Mouse (Mus musculus) forebrain, embryonic 12.5 days (tissue): ENCODE measurements at regions not wholly inside any gene's neighbourhood (a gene's known extent, or its start where the extent isn't known, plus 50 kb on each side); places are given as distances from the start of the nearest gene placed in this dataset.

Experiments used
- ATAC-seq: fragments of 200-750 bp; cut with Nextera tagmentation; 2 replicates; pipeline ENCODE4 v1.8.0; 2017; ENCODE audit warnings: moderate TSS enrichment; ENCODE audit not compliant: low FRiP score
- H3K27ac ChIP-seq: fragments of 300-500 bp; sonication (generic); 2 replicates; pipeline ENCODE4 v1.5.1; 2016; ENCODE audit warnings: mild to moderate bottlenecking
- H3K27me3 ChIP-seq: fragments of 300-500 bp; sonication (generic); 2 replicates; pipeline ENCODE4 v1.6.1; 2016; ENCODE audit warnings: mild to moderate bottlenecking
- H3K36me3 ChIP-seq: fragments of 300-500 bp; sonication (generic); replicated peaks from 2 replicates; pipeline ENCODE4 v1.6.1; 2016; ENCODE audit warnings: mild to moderate bottlenecking
- H3K4me1 ChIP-seq: fragments of 300-500 bp; sonication (generic); 2 replicates; pipeline ENCODE4 v1.6.1; 2016
- H3K4me2 ChIP-seq: fragments of 300-500 bp; sonication (generic); 2 replicates; pipeline ENCODE4 v1.6.1; 2016; ENCODE audit warnings: mild to moderate bottlenecking, moderate library complexity
- H3K4me3 ChIP-seq: fragments of 300-500 bp; sonication (generic); replicated peaks from 2 replicates; pipeline ENCODE4 v1.5.1; 2016; ENCODE audit warnings: mild to moderate bottlenecking
- H3K9ac ChIP-seq: fragments of 300-500 bp; sonication (generic); 2 replicates; pipeline ENCODE4 v1.6.1; 2016; ENCODE audit warnings: mild to moderate bottlenecking
- H3K9me3 ChIP-seq: fragments of 300-500 bp; sonication (generic); 2 replicates; pipeline ENCODE4 v1.6.1; 2016
- WGBS: fragments of 180-500 bp; shearing (Covaris S2); methylation state at CpG from one replicate; pipeline ENCODE4 v1.1.7; 2016; 5-methylcytosine and 5-hydroxymethylcytosine counted together

DNA sequence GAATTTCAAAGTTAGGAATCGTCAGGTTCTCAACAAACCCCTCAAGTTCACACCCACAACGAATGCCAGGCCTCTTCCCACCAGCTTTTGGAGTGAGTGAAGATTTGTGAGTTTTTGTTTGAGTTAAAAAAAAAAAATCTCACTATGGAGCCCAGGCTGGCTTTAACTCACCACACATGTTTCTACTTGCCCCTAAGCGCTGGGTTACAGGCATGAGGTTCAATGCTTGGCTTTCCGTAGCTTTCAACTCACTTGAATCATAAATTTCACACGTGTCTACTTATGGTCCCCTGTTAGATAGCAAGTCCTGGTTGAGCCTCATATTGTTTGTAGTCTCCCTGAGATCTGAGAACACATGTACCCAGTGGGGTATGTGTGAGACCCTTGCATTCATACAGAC lies 122.8 kb upstream of the Efna5 start:
- H3K4me3 ChIP-seq: no peak overlapping the region
- no peak overlapping the region for H3K4me2 ChIP-seq
- 87% methylated on average over 5 of the region's 5 CpGs for WGBS
- ATAC-seq: no peak
- no peaks in the 10 kb centered on the region for H3K36me3 ChIP-seq
- peaks cover 24% of the 10 kb centered on the region for H3K4me1 ChIP-seq
- no peaks in the 10 kb centered on the region for H3K9me3 ChIP-seq
- no peaks in the 10 kb centered on the region; the same call in 1 of the 2 replicates for H3K27me3 ChIP-seq
- no peak overlapping the region for H3K9ac ChIP-seq
- no peak overlapping the region for H3K27ac ChIP-seq

DNA sequence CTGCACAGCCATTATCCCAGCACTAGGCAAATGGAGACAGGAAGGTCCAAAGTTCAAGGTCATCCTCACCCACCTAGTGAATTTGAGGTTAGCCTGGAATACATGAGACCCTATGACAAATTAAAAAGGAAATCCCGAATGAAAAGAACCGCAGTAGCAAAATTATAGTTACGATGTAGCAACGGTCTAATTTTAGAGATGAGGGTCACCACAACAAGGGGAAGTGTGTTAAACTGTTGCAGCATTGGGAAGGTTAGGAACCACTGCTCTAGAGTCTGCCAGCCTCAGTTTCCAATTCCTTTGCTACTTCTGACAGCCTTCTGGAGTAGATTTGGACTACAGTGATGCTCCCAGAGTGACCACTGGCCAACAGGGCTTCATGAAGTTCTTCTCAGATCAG lies 121.6 kb upstream of the Efna5 start:
- peaks cover 15% of the 10 kb centered on the region for H3K4me1 ChIP-seq
- no peaks in the 10 kb centered on the region for H3K36me3 ChIP-seq
- no peaks in the 10 kb centered on the region; the same call in 1 of the 2 replicates for H3K27me3 ChIP-seq
- no peak overlapping the region for H3K4me2 ChIP-seq
- no peak for ATAC-seq
- no peak overlapping the region for H3K9ac ChIP-seq
- H3K9me3 ChIP-seq: no peaks in the 10 kb centered on the region
- 94% methylated on average over 4 of the region's 4 CpGs for WGBS
- no peak overlapping the region for H3K27ac ChIP-seq
- H3K4me3 ChIP-seq: no peak overlapping the region

DNA sequence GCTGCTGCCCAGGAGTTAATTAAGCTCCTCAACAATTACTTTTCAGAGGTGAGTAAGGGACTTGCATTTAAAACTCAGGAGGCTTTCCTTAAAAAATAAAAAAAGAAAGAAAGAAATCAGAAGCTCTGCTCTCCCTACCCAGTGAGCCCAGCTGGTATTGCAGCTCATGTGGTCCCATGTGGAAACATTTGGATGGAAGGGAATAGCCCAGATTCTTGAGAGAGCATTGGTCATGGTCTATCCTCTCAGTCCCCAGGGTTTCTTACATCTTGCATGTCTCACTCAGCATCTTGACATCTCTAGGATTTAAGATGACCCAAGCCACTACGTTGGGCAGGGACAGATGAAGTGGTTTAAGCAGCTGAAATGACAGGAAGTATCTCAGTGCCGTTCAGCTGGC lies 120.8 kb upstream of the Efna5 start:
- peaks cover 13% of the 10 kb centered on the region; the same call in 1 of the 2 replicates for H3K4me1 ChIP-seq
- 71% methylated on average over 2 of the region's 2 CpGs for WGBS
- H3K9ac ChIP-seq: no peak overlapping the region
- H3K9me3 ChIP-seq: no peaks in the 10 kb centered on the region
- no peaks in the 10 kb centered on the region for H3K36me3 ChIP-seq
- ATAC-seq: no peak
- H3K4me2 ChIP-seq: no peak overlapping the region
- no peaks in the 10 kb centered on the region; the same call in 1 of the 2 replicates for H3K27me3 ChIP-seq
- no peak overlapping the region for H3K4me3 ChIP-seq
- H3K27ac ChIP-seq: no peak overlapping the region

DNA sequence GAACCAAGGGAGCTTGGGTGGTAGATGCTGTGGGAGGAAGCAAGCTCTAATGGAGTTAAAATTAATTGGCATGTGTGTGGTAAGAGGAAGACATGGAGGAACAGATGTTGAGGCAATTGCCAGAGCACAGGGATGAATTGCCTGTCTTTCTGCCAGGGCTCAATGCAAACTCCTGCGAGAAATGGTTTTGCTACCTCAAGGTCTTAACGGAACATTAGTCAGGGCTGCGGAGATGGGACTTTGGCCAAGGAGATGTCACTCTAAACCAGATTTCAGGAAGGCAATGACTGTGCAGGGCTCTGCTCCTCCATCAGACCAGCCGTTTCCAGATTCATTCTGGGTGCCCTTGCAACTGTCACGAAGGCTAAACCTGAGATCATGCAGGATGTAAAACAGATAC lies 116.6 kb upstream of the Efna5 start:
- no peak overlapping the region for H3K4me2 ChIP-seq
- 97% methylated on average over 5 of the region's 5 CpGs for whole genome bisulfite sequencing
- no peak overlapping the region for H3K4me3 ChIP-seq
- H3K9ac ChIP-seq: no peak overlapping the region
- H3K9me3 ChIP-seq: no peaks in the 10 kb centered on the region
- H3K4me1 ChIP-seq: peaks cover 6% of the 10 kb centered on the region; the same call in 1 of the 2 replicates
- ATAC-seq: no peak
- no peaks in the 10 kb centered on the region for H3K27me3 ChIP-seq
- H3K27ac ChIP-seq: no peak overlapping the region
- no peaks in the 10 kb centered on the region for H3K36me3 ChIP-seq

DNA sequence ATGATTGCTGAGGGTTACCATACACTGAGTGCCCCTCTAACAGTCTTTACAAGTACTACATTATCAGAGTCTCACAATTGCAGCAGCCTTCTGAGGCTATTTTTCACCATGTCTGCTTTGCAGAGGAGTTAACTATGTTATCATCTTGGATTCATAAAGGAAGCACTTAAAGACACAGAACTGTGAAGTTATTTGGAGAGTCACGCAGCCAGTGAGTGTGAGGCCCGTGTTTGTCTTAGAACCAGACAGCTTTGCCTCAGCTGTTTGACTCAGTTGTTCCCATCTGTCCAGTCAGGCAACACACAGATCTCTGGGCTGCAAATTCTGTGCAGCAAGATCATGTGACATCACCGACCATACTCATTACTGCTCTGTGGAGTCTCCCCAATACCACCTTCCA lies 114.2 kb upstream of the Efna5 start:
- no peaks in the 10 kb centered on the region for H3K9me3 ChIP-seq
- no peak overlapping the region for H3K27ac ChIP-seq
- H3K27me3 ChIP-seq: no peaks in the 10 kb centered on the region
- no peaks in the 10 kb centered on the region for H3K36me3 ChIP-seq
- no peak overlapping the region for H3K4me2 ChIP-seq
- no peak for ATAC-seq
- no peak overlapping the region for H3K9ac ChIP-seq
- H3K4me1 ChIP-seq: peaks cover 6% of the 10 kb centered on the region; the same call in 1 of the 2 replicates
- WGBS: 92% methylated on average over 3 of the region's 3 CpGs
- no peak overlapping the region for H3K4me3 ChIP-seq

DNA sequence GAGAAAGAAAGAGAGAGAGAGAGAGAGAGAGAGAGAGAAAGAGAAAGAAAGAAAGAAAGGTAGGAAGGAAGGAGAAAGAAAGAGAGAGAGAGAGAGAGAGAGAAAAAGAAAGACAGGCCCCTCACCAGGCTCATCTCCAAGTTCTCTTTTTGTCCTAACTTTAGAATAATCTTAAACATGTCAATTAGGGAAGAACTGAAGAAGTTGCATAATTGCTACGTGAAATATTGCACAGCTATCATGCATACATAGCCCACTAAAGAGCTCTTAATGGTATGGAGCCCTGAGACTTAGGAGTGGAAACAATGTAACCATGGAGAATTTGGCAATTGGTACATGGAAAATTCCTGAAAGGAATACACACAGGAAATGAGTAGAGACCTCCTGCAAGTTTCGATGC lies 111.9 kb upstream of the Efna5 start:
- H3K9me3 ChIP-seq: no peaks in the 10 kb centered on the region
- ATAC-seq: no peak
- H3K4me3 ChIP-seq: no peak overlapping the region
- no peak overlapping the region for H3K27ac ChIP-seq
- 88% methylated on average over 2 of the region's 2 CpGs for WGBS
- no peak overlapping the region for H3K4me2 ChIP-seq
- no peak overlapping the region for H3K9ac ChIP-seq
- H3K4me1 ChIP-seq: no peaks in the 10 kb centered on the region
- no peaks in the 10 kb centered on the region for H3K36me3 ChIP-seq
- H3K27me3 ChIP-seq: no peaks in the 10 kb centered on the region

DNA sequence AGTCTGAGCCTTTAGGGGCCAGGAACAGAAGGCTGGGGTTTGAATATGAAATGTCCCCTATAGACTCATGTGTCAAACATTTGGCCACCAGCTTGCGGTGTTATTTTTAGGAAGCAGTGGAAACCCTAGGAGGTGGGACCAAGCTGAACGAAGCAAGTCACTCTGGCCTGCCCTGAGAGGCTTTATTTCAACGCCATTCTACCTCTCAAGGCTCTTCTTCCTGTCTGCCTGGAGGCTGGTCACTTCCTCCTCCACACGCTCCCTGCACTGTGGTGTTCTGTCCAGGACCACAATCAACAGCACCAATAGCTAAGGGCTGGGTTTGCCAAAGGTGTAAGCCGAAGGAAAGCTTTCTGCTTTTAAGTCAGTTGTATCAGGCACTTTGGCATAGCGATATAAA lies 105.2 kb upstream of the Efna5 start:
- 0 out of 2 replicates have a peak, but pooled peaks cover 4% of the 10 kb centered on the region for H3K27me3 ChIP-seq
- H3K4me2 ChIP-seq: no peak overlapping the region
- H3K9me3 ChIP-seq: 0 out of 2 replicates have a peak, but pooled peaks cover 2% of the 10 kb centered on the region
- no peaks in the 10 kb centered on the region for H3K4me1 ChIP-seq
- no peak for ATAC-seq
- WGBS: 80% methylated on average over 6 of the region's 6 CpGs
- H3K36me3 ChIP-seq: no peaks in the 10 kb centered on the region
- no peak overlapping the region for H3K4me3 ChIP-seq
- no peak overlapping the region for H3K27ac ChIP-seq
- H3K9ac ChIP-seq: no peak overlapping the region

DNA sequence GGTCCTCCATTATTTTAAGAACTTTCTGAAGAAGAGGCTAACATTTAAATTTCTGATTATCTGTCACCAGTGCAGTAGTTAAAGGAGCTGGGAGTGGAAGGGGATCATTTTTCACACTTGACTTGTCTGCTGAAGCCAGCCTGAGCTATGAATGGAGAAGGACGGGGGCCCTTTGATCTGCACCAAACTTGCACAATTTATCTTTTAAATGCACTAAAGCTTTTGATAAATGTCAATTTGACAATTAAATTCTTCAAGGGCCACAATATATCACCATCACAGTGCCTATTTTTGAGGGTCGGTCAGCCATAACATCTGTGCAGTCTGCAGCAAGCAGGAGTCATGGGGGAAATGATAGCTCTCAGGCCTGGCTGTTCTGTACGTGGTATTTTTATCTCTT lies 99.2 kb upstream of the Efna5 start:
- H3K4me3 ChIP-seq: no peak overlapping the region
- H3K9ac ChIP-seq: no peak overlapping the region
- no peaks in the 10 kb centered on the region for H3K36me3 ChIP-seq
- 0 out of 2 replicates have a peak, but pooled peaks cover 2% of the 10 kb centered on the region for H3K9me3 ChIP-seq
- H3K27me3 ChIP-seq: 0 out of 2 replicates have a peak, but pooled peaks cover 8% of the 10 kb centered on the region
- H3K4me1 ChIP-seq: peaks cover 10% of the 10 kb centered on the region
- H3K27ac ChIP-seq: no peak overlapping the region
- H3K4me2 ChIP-seq: no peak overlapping the region
- peak; percentile 41; the same call in 1 of the 2 replicates for ATAC-seq
- 26% methylated on average over 3 of the region's 3 CpGs for WGBS

DNA sequence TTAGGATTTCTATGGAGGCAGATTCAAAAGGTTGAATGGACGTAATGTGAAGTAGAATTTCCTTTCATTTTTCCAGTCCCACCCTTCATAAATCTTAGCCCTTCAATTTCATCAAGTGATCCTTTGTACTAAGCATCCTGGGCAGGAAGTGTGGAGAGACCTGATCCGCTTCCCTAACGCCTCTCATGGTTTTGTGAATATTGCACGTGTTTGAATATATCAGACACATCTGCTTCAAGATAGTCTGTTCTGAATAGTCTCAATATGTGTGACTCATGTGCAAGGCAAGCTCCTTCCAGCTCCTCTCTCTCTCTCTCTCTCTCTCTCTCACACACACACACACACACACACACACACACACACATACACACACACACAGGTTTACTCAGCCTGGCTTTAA lies 96.4 kb upstream of the Efna5 start:
- no peak for ATAC-seq
- H3K27ac ChIP-seq: no peak overlapping the region

DNA sequence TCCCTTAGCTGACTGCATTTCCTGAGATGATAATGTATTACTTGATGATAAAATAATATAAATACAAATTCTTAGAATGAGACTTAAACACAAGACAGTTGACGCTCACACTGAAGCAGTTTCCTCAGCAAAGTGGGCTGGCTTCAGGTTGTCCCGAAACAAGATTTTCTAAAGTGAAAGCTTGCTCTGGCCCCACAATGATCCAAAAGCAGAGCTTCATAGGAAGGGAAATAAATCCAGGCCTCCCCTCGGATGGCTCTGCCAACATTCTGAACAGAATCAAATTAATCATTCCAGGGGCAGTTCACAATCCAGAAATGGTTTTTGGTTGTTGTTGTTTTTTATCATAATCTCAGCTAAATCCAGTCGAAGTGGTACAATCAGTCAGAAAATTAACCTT lies 96.0 kb upstream of the Efna5 start:
- no peak overlapping the region for H3K9ac ChIP-seq
- H3K4me2 ChIP-seq: no peak overlapping the region
- no peak overlapping the region for H3K27ac ChIP-seq
- WGBS: 81% methylated on average over 4 of the region's 4 CpGs
- H3K9me3 ChIP-seq: peaks cover 2% of the 10 kb centered on the region; the same call in 1 of the 2 replicates
- H3K36me3 ChIP-seq: no peaks in the 10 kb centered on the region
- ATAC-seq: no peak
- peaks cover 18% of the 10 kb centered on the region for H3K4me1 ChIP-seq
- H3K4me3 ChIP-seq: no peak overlapping the region
- 0 out of 2 replicates have a peak, but pooled peaks cover 4% of the 10 kb centered on the region for H3K27me3 ChIP-seq

More for the DNA sequence above, 96.4 kb upstream of the Efna5 start:
- Histone ChIP-seq H3K27me3 (0 out of 2 replicates have a peak, but pooled peaks cover 4% of the 10 kb centered on the region), H3K4me1 (peaks cover 18% of the 10 kb centered on the region), H3K4me2 (no peak overlapping the region), H3K4me3 (no peak overlapping the region), H3K9ac (no peak overlapping the region), H3K36me3 (no peaks in the 10 kb centered on the region), H3K9me3 (peaks cover 2% of the 10 kb centered on the region; the same call in 1 of the 2 replicates)
- WGBS: 67% methylated on average over 4 of the region's 4 CpGs

DNA sequence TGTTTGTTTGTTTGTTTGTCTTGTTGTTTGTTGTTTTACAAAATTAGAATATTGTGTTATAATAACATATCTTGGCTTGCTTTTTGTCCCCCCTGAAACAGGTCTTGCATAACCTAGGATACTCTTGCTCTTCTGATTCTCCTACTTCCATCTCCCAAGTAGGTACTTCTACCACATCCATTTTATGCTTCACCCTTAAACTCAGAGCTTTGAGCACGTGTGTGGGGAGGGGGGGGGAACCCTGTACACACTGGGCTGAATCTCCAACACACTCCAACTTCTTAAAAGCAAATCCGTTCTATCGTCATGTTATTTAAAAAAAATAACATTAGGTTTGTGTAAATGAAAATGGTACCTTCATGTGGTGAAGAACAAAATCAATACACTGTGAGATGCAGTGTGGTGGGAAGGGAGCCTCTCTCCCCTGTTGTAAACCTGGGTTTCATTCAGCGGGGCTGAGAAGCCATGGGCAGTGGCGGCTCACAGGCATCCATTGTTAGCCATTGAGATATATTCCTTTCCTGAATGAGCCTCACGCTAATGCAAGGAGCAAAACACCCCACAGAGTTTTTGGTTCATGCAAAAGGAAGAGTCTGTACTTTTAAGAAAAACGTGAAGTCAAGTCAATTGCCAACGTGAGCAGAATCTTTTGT lies 93.6 kb upstream of the Efna5 start:
- Histone ChIP-seq H3K4me2 (no peak overlapping the region), H3K36me3 (no peaks in the 10 kb centered on the region), H3K27me3 (0 out of 2 replicates have a peak, but pooled peaks cover 4% of the 10 kb centered on the region), H3K4me1 (peaks cover 15% of the 10 kb centered on the region), H3K9me3 (peaks cover 2% of the 10 kb centered on the region; the same call in 1 of the 2 replicates), H3K4me3 (no peak overlapping the region), H3K9ac (no peak overlapping the region), H3K27ac (no peak overlapping the region)
- 37% methylated on average over 8 of the region's 8 CpGs for WGBS
- ATAC-seq: no peak

DNA sequence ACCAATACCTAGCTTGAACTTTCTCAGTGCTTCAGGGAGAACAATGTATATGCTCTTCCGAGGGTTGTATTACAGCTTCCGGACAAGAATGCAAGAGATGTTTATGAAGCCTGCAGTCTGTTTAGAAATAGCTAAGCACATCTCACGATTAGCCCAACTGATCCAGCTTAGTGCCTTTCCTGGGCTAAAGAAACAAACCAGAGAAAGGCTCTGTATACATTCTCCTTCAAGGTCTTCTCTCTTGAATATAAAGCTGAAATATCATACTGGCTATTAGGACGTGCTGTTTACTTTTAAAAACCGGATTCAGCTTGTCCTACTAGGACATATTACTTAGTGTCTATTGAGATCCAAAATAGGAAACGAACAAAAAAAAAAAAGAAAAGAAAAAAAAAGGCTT lies 87.9 kb upstream of the Efna5 start:
- Histone ChIP-seq H3K36me3 (no peaks in the 10 kb centered on the region), H3K4me1 (no peaks in the 10 kb centered on the region), H3K4me3 (no peak overlapping the region), H3K9ac (no peak overlapping the region), H3K27ac (no peak overlapping the region), H3K9me3 (peaks cover 2% of the 10 kb centered on the region; the same call in 1 of the 2 replicates), H3K27me3 (no peaks in the 10 kb centered on the region), H3K4me2 (no peak overlapping the region)
- WGBS: 76% methylated on average over 6 of the region's 6 CpGs
- ATAC-seq: no peak

DNA sequence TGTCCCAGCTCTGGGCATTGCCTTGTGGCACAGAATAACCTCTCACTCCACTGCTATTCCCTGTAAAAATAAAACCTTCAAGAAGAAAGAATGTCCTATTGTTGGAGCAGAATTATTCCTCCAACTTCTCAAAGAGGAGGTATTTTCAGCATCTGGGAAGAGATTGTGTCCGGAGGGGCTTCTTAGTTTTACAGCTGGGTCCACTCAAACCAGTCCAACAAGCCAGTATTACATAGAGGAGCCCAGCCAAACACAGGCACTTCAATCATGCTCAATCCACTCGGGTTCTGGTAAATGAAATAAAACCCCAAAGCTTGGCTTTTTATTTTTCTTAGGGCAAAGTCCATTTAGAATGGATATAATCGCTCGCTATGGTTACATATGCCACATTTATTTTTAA lies 82.7 kb upstream of the Efna5 start:
- no peak overlapping the region for H3K4me3 ChIP-seq
- H3K4me1 ChIP-seq: peaks cover 8% of the 10 kb centered on the region
- H3K9ac ChIP-seq: no peak overlapping the region
- H3K27ac ChIP-seq: no peak overlapping the region
- H3K9me3 ChIP-seq: no peaks in the 10 kb centered on the region
- no peak overlapping the region for H3K4me2 ChIP-seq
- no peaks in the 10 kb centered on the region for H3K36me3 ChIP-seq
- no peak for ATAC-seq
- 79% methylated on average over 4 of the region's 4 CpGs for WGBS
- no peaks in the 10 kb centered on the region for H3K27me3 ChIP-seq
